Mouse (Mus musculus): ENCODE data around the gene Dapk2.

GRCm38 (mm10) chr9:66177975-66178374 lies 20.0 kb downstream of the Dapk2 start:
- TF ChIP-seq POLR2A (IDR thresholded peaks at IDR 0.05; ENCODE audit: borderline replicate concordance, extremely low read depth, low read depth, low read length) (no peak), CTCF (IDR thresholded peaks at IDR 0.05; ENCODE audit: insufficient read depth, low read length) (no peak)
